Mouse (Mus musculus): ENCODE measurements around the gene Pcnx4.
"Not testable (repeated sequence)": the region's sequence is repeated elsewhere in the genome, so short reads cannot be mapped to it uniquely, and the experiment has no call there.

The Pcnx4 gene

GRCm38 (mm10) chr12:72594001-72594400 is 57.8 kb downstream of the Pcnx4 start:
- no peak for DNase-seq (ENCODE audit: low spot score in 2 of 2)

DNA sequence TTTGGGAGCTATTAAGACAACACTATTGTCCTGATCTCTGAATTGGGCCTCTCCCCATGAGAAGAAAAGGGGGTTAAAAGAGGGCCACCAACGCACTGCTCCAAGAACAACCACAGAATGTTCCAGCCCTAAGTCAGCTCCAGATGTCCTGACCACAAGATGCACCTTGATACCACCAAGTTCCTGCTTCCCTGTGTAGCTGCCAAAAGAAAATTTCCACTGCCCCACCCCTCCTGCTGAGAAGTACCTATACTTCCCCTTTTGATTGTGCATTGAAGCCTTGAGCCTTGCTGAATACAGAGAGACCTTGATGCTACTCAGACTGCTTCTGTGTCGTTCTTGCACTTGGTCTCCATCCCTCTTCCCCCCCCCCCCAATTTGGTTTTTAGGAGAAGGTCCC is 62.5 kb downstream of the Pcnx4 start:
- DNase-seq (ENCODE audit: low spot score in 2 of 2) = not testable (repeated sequence)

DNA sequence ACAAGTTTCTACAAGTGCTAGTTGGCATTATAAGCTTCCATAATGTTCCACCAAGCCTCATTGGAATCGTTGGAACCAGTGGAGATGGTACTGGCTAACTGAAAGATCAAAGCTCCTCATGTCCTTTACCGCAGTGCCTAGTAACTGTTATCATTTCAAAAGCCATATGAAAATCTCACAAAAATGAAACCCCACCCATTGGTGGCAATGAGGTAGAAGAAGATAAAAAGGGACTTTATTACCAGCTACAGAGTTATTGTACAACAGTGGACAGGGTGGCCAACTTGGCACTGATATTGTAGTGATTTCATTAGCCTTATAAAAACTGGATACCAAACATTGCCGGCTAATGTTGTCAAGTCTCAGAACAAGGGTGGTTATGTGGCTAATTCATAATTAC is 75.9 kb downstream of the Pcnx4 start:
- no peak for DNase-seq (ENCODE audit: low spot score in 2 of 2)

DNA sequence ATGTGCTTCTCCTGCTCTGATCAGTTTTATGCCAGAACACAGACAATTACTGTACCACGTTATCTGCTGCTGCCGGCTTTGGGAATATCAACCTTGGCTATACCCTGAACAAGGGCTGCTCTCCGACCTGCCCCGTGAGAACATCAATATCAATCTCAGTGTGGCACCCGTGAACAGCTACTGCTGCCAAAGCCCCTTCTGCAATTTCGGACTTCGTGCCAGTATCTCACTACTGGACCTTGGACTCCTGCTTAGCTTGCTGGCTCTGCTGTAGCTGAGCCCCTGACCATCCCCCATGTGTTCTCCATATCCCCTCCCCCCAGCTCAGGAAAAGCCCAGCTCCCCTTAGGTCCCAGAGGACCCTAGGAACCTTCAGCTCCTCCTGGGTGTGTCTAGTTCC is 84.7 kb downstream of the Pcnx4 start:
- no peak for DNase-seq (ENCODE audit: low spot score in 2 of 2)

DNA sequence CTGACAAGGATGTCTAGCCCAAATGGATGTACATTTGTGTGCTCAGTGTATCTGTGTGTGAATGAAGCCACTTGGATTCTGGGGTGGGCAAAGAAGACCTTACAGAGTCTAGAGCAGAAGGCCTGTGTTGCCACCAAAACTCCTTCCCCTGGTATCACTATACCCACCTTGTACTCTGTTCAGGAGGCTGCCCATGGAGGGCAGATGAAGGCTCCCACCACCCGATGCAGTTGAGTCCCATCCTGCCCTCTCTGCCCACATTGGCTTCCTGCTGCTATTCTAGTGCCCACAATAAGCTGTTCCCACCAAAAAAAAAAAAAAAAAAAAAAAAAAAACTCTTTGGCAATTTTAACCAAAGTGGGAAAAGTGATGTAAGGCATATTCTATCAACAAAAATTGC is 85.3 kb downstream of the Pcnx4 start:
- DNase-seq (ENCODE audit: low spot score in 2 of 2) = no peak

- DNase-seq (ENCODE audit: low spot score in 2 of 2) = no peak
Observed at GRCm38 (mm10) chr12:72622853-72623496, 86.8 kb downstream of the Pcnx4 start.

DNA sequence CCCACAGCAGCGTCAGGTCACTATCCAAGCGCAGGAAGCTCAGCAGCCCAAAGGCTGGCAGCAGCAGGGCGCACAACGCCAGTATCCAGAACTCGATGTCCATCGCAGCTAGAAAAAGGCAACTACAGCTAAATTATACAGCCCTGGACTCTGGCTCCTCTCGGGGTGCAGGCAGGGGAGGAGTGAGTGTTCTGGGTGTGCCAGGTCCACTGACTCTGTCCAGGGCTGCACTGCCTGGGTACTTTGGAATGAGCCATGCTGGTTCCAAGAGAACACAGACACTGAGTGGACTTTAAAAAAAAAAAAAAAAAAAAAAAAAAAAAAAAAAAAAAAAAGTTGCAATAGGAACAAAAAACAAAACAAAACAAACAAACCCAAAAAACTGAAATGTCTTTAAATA is 92.6 kb downstream of the Pcnx4 start:
- no peak for DNase-seq (ENCODE audit: low spot score in 2 of 2)

Data from left cerebral cortex, adult 9 months (tissue).